Mouse (Mus musculus): ENCODE measurements around the gene Pip5kl1.

GRCm38 (mm10) chr2:32617109-32617508 is 42.5 kb downstream of the Pip5kl1 start:
- TF ChIP-seq CTCF (IDR thresholded peaks at IDR 0.05; ENCODE audit: control insufficient read depth, insufficient read depth, low read length) (no peak), POLR2A (IDR thresholded peaks at IDR 0.05; ENCODE audit: borderline replicate concordance, control insufficient read depth, low read depth, low read length) (no peak)

All from bone marrow, adult 2 months (tissue).